In genomic region chr9:116231351-116232311, GRCm38 (mm10) we compare ENCODE assay signal across 10 mouse cellular contexts. TPM values are rescaled to one million over a fixed set of nuclear protein-coding genes. Genes with fewer than 3 reads are reported as not detected.
DNase-seq lines count a peak whose midpoint lies in the region; ATAC-seq lines count a peak whose summit lies in the region.
"Had no signal": no experiment of that assay in that cellular context is flagged by ENCODE, and none has a peak within 500 bp of the region (broad histone marks: within the 10 kb centered on the region; RNA-seq: fewer than 3 reads in every experiment).

No protein-coding gene starts in this region.

- H3K9ac ChIP-seq in forebrain, embryonic 16.5 days (replicated peaks; ENCODE audit: low read depth, low read length), result no peak overlapping the region
- no peak overlapping the region for H3K9ac ChIP-seq in lung, embryonic 15.5 days
- no peak overlapping the region for H3K9ac ChIP-seq in forebrain, embryonic 12.5 days
- H3K9ac ChIP-seq: intestine, embryonic 15.5 days had no signal

- ATAC-seq in forebrain, embryonic 16.5 days, result peak; percentile 31; the same call in 1 of the 2 replicates
- ATAC-seq in lung, embryonic 15.5 days (ENCODE audit: borderline replicate concordance, extremely low read depth, low FRiP score, low TSS enrichment), result peak; percentile 63; the same call in 1 of the 2 replicates
- no peak for ATAC-seq in forebrain, embryonic 12.5 days (ENCODE audit: low FRiP score)
- ATAC-seq: intestine, embryonic 15.5 days had no signal

- H3K4me1 ChIP-seq in forebrain, embryonic 16.5 days (replicated peaks; ENCODE audit: control insufficient read depth, insufficient read depth, low read length), result peaks cover 14% of the 10 kb centered on the region; the same call in 1 of the 2 replicates
- peaks cover 5% of the 10 kb centered on the region for H3K4me1 ChIP-seq in forebrain, embryonic 10.5 days
- H3K4me1 ChIP-seq in lung, embryonic 15.5 days, result peaks cover 54% of the 10 kb centered on the region
- H3K4me1 ChIP-seq in forebrain, embryonic 12.5 days, result no peaks in the 10 kb centered on the region
- H3K4me1 ChIP-seq: intestine, embryonic 15.5 days had no signal

- H3K4me2 ChIP-seq in forebrain, embryonic 16.5 days (ENCODE audit: low read length), result no peak overlapping the region
- H3K4me2 ChIP-seq in lung, embryonic 15.5 days, result no peak overlapping the region
- H3K4me2 ChIP-seq in forebrain, embryonic 12.5 days, result no peak overlapping the region
- H3K4me2 ChIP-seq: intestine, embryonic 15.5 days had no signal

- no peak for DNase-seq in forebrain, embryonic 10.5 days (ENCODE audit: extremely low spot score, low spot score)
- DNase-seq in 3134 (ENCODE audit: extremely low read depth, insufficient read length, low spot score), result peak; percentile 63
- DNase-seq in heart, adult 8-10 months (ENCODE audit: low spot score), result peak; percentile 48
- no peak for DNase-seq in kidney, postnatal 25 days
- no peak for DNase-seq in cerebellum, adult 9-10 months

- peak overlapping the region; percentile 10; the same call in 1 of the 2 replicates for H3K27ac ChIP-seq in forebrain, embryonic 16.5 days (ENCODE audit: low read length)
- no peak overlapping the region for H3K27ac ChIP-seq in forebrain, embryonic 10.5 days
- H3K27ac ChIP-seq in lung, embryonic 15.5 days, result peak overlapping the region; percentile 91
- no peak overlapping the region for H3K27ac ChIP-seq in forebrain, embryonic 12.5 days
- H3K27ac ChIP-seq: intestine, embryonic 15.5 days; midbrain, embryonic 10.5 days had no signal

- no peak overlapping the region for H3K4me3 ChIP-seq in forebrain, embryonic 16.5 days (replicated peaks; ENCODE audit: low read length)
- H3K4me3 ChIP-seq in forebrain, embryonic 10.5 days, result no peak overlapping the region
- H3K4me3 ChIP-seq in lung, embryonic 15.5 days, result no peak overlapping the region
- no peak overlapping the region for H3K4me3 ChIP-seq in forebrain, embryonic 12.5 days (replicated peaks)
- H3K4me3 ChIP-seq: intestine, embryonic 15.5 days; midbrain, embryonic 10.5 days had no signal

- no peaks in the 10 kb centered on the region for H3K36me3 ChIP-seq in forebrain, embryonic 16.5 days (ENCODE audit: control insufficient read depth, insufficient read depth)
- no peaks in the 10 kb centered on the region for H3K36me3 ChIP-seq in forebrain, embryonic 10.5 days (replicated peaks)
- no peaks in the 10 kb centered on the region for H3K36me3 ChIP-seq in lung, embryonic 15.5 days
- no peaks in the 10 kb centered on the region for H3K36me3 ChIP-seq in forebrain, embryonic 12.5 days (replicated peaks)
- H3K36me3 ChIP-seq: intestine, embryonic 15.5 days; midbrain, embryonic 10.5 days had no signal

- 70% methylated on average over 16 of the region's 16 CpGs for WGBS in forebrain, embryonic 16.5 days
- 88% methylated on average over 16 of the region's 16 CpGs for WGBS in forebrain, embryonic 10.5 days
- 56% methylated on average over 16 of the region's 16 CpGs for WGBS in lung, embryonic 15.5 days
- 91% methylated on average over 16 of the region's 16 CpGs for WGBS in forebrain, embryonic 12.5 days

- no peaks in the 10 kb centered on the region for H3K27me3 ChIP-seq in forebrain, embryonic 16.5 days (replicated peaks; ENCODE audit: control insufficient read depth, insufficient read depth, low read length)
- no peaks in the 10 kb centered on the region for H3K27me3 ChIP-seq in forebrain, embryonic 10.5 days (ENCODE audit: poor library complexity, severe bottlenecking)
- H3K27me3 ChIP-seq in lung, embryonic 15.5 days, result no peaks in the 10 kb centered on the region
- H3K27me3 ChIP-seq in forebrain, embryonic 12.5 days, result 0 out of 2 replicates have a peak, but pooled peaks cover 2% of the 10 kb centered on the region
- H3K27me3 ChIP-seq: intestine, embryonic 15.5 days had no signal

- no peaks in the 10 kb centered on the region for H3K9me3 ChIP-seq in forebrain, embryonic 16.5 days (ENCODE audit: control insufficient read depth, low read length)
- H3K9me3 ChIP-seq in forebrain, embryonic 10.5 days, result no peaks in the 10 kb centered on the region
- no peaks in the 10 kb centered on the region for H3K9me3 ChIP-seq in lung, embryonic 15.5 days
- no peaks in the 10 kb centered on the region for H3K9me3 ChIP-seq in forebrain, embryonic 12.5 days
- H3K9me3 ChIP-seq: intestine, embryonic 15.5 days; midbrain, embryonic 10.5 days had no signal

RNA-seq across cellular contexts. Expression of gene Tgfbr2, which starts 56.5 kb away (rescaled TPM):
- 6.5 and 8.8 TPM in 2 replicates for polyA plus RNA-seq in forebrain, embryonic 16.5 days (2015; fragmentation: Nextera tagmentation; extraction: Ambion mirVana)
- polyA plus RNA-seq in forebrain, embryonic 10.5 days (2016; fragmentation: Nextera tagmentation; extraction: Ambion mirVana), result 5.2 and 5.5 TPM in 2 replicates
- total RNA-seq in heart, adult 8-10 months (2022), result 10 to 100 TPM; 33.5 to 39.3 (median 35.0) TPM
- 51.4 and 53.1 TPM in 2 replicates for polyA plus RNA-seq in lung, embryonic 15.5 days (2015; fragmentation: Nextera tagmentation; extraction: Ambion mirVana)
- polyA plus RNA-seq in forebrain, embryonic 12.5 days (2016; fragmentation: Nextera tagmentation; extraction: Ambion mirVana), result 7.5 and 7.8 TPM in 2 replicates

Comparison
In these comparisons a context has a peak if more than half of its experiments do, and no peak if none do; other contexts are left out.
1. H3K27ac ChIP-seq: peak in forebrain, embryonic 16.5 days (single experiment) and lung, embryonic 15.5 days (single experiment); none in forebrain, embryonic 10.5 days (single experiment) and forebrain, embryonic 12.5 days (single experiment).
2. DNase-seq: peak in 3134 (single experiment) and heart, adult 8-10 months (single experiment); none in forebrain, embryonic 10.5 days (single experiment), kidney, postnatal 25 days (0 of 2) and cerebellum, adult 9-10 months (single experiment).